Mouse (Mus musculus) frontal cortex, postnatal 10 days (tissue): Measurements from ENCODE around the gene Commd1.

Experiments used
- DNase-seq, 2 experiments: peaks; one replicate each; pipeline ENCODE4 v3.0.0; 2022; ENCODE audit warnings: low spot score in 2 of 2, mixed read lengths in 1 of 2

Commd1 gene

GRCm38 (mm10) chr11:22859633-22860334 lies 122.4 kb downstream of the Commd1 start:
- DNase-seq, result peak; percentile 47 to 76

GRCm38 (mm10) chr11:22859301-22859632 lies 122.9 kb downstream of the Commd1 start:
- DNase-seq, result no peak

- peak in 1 of 2 experiments; percentile 19 for DNase-seq
These were observed 123.5 kb downstream of the Commd1 start for GRCm38 (mm10) chr11:22858441-22859300.

- DNase-seq, result no peak
These were observed 124.3 kb downstream of the Commd1 start for GRCm38 (mm10) chr11:22857705-22858440.

- DNase-seq, result no peak
These were observed 125.0 kb downstream of the Commd1 start for GRCm38 (mm10) chr11:22857106-22857704.

- no peak for DNase-seq
These were observed 125.7 kb downstream of the Commd1 start for GRCm38 (mm10) chr11:22856371-22856965.

- no peak for DNase-seq
These were observed 127.6 kb downstream of the Commd1 start for GRCm38 (mm10) chr11:22854571-22854970.

GRCm38 (mm10) chr11:22853477-22854157 lies 128.6 kb downstream of the Commd1 start:
- no peak for DNase-seq

- DNase-seq, result no peak
These were observed 129.7 kb downstream of the Commd1 start for GRCm38 (mm10) chr11:22852510-22852909.

GRCm38 (mm10) chr11:22851416-22851815 lies 130.8 kb downstream of the Commd1 start:
- DNase-seq, result no peak

GRCm38 (mm10) chr11:22850077-22850476 lies 132.1 kb downstream of the Commd1 start:
- no peak for DNase-seq

- DNase-seq, result no peak
These were observed 133.5 kb downstream of the Commd1 start for GRCm38 (mm10) chr11:22848649-22849195.

GRCm38 (mm10) chr11:22847732-22848648 lies 134.2 kb downstream of the Commd1 start:
- DNase-seq, result no peak

GRCm38 (mm10) chr11:22846960-22847731 lies 135.0 kb downstream of the Commd1 start:
- DNase-seq, result no peak
